Mouse (Mus musculus) liver, embryonic 11.5 days (tissue): Measurements from ENCODE around the gene Nid2. TPM values are rescaled to one million over a fixed set of nuclear protein-coding genes. Genes with fewer than 3 reads are reported as not detected.

Experiments
- ATAC-seq: fragments of 200-750 bp; cut with Nextera tagmentation; replicated peaks from 2 replicates; pipeline ENCODE4 v1.8.0; 2017; ENCODE audit warnings: moderate number of reproducible peaks, mild to moderate bottlenecking, moderate TSS enrichment, moderate library complexity; ENCODE audit not compliant: low FRiP score
- DNase-seq: peaks from one replicate; pipeline ENCODE4 v3.0.0-alpha.2; 2017; ENCODE audit warnings: low spot score
- H3K27ac ChIP-seq: fragments of 300-500 bp; sonication (generic); 2 replicates; pipeline ENCODE4 v1.5.1; 2014; ENCODE audit warnings: mild to moderate bottlenecking, low read depth, low read length, control low read depth
- H3K27me3 ChIP-seq: fragments of 300-500 bp; sonication (generic); replicated peaks from 2 replicates; pipeline ENCODE4 v1.6.1; 2014; ENCODE audit warnings: low read length, mixed read lengths; ENCODE audit not compliant: control insufficient read depth, insufficient read depth
- H3K36me3 ChIP-seq: fragments of 300-500 bp; sonication (generic); 2 replicates; pipeline ENCODE4 v1.6.1; 2014; ENCODE audit warnings: mild to moderate bottlenecking, low read length, moderate library complexity, mixed read lengths; ENCODE audit not compliant: control insufficient read depth, insufficient read depth
- H3K4me1 ChIP-seq: fragments of 300-500 bp; sonication (generic); replicated peaks from 2 replicates; pipeline ENCODE4 v1.6.1; 2014; ENCODE audit warnings: low read length, mixed read lengths; ENCODE audit not compliant: control insufficient read depth, insufficient read depth
- H3K4me2 ChIP-seq: fragments of 300-500 bp; sonication (generic); 2 replicates; pipeline ENCODE4 v1.6.1; 2014; ENCODE audit warnings: mild to moderate bottlenecking, control low read depth, moderate library complexity
- H3K4me3 ChIP-seq: fragments of 300-500 bp; sonication (generic); 2 replicates; pipeline ENCODE4 v1.5.1; 2014; ENCODE audit warnings: low read depth, low read length, control low read depth
- H3K9ac ChIP-seq: fragments of 300-500 bp; sonication (generic); 2 replicates; pipeline ENCODE4 v1.6.1; 2014; ENCODE audit warnings: low read depth, low read length, control low read depth
- H3K9me3 ChIP-seq: fragments of 300-500 bp; sonication (generic); 2 replicates; pipeline ENCODE4 v1.6.1; 2016; ENCODE audit warnings: low read length, inconsistent platforms, mixed read lengths; ENCODE audit not compliant: control insufficient read depth
- WGBS: fragments of 180-500 bp; shearing (Covaris S2); extraction: QIAGEN DNeasy Blood & Tissue Kit; methylation state at CpG from one replicate; pipeline ENCODE4 v1.1.7; 2014; 5-methylcytosine and 5-hydroxymethylcytosine counted together
- polyA plus RNA-seq: library from polyadenylated mRNA; unstranded; fragments of >200 nt; fragmentation: Nextera tagmentation; extraction: Ambion mirVana; gene quantifications from 2 replicates; pipeline ENCODE4 v1.2.1, GENCODE M21; 2014

Nid2 gene
- polyA plus RNA-seq, 1 experiment from 2014 or later, result 44.1 TPM

- WGBS, result 73% methylated on average over 13 of the region's 13 CpGs
- H3K36me3 ChIP-seq, result no peaks in the 10 kb centered on the region; the same call in 1 of the 2 replicates
Observed at GRCm38 (mm10) chr14:19777945-19778344, 26.9 kb downstream of the Nid2 start.

DNA sequence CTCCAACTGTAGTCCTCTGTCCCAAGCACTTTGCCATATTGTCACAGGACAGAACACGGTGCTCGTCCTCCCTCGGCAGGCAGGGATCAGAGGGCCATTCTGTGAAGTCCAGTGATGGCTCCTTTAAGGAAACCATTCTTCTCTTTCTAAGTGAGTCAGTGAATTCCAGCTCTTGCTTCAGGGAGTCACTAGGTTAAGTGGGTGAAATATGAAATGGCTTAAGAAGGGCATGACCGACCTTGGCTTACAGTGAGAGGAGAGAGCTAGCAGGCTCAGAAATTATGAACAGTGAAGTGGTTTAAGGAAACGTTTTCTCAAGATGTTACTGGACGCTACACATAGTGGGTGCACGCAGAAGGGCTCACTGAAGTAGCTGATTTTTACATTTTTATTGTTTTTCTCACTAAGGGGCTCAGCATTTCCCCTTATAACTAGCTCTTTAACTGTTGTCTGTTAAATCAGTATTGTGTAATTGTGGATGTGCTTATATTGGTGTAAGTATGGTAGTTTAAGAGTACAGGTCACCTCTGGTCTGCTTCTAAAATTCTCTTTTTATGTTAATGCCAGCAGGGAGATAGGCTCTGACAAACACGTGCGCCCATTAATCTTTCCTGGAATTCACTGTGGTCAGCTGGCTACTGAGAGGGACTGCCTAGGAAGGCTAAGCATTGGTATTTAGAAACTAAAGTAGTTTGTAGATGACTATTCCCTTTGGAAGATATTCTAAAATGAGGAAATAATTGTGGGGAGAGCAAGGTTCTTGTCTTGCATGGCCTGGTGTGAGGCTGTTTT, 34.9 kb downstream of the Nid2 start:
- H3K27ac ChIP-seq, result no peak overlapping the region
- no peak overlapping the region for H3K4me2 ChIP-seq
- H3K4me1 ChIP-seq, result no peaks in the 10 kb centered on the region
- WGBS, result 72% methylated on average over 9 of the region's 9 CpGs
- no peak for ATAC-seq
- no peaks in the 10 kb centered on the region for H3K9me3 ChIP-seq
- no peaks in the 10 kb centered on the region for H3K27me3 ChIP-seq
- no peak overlapping the region for H3K4me3 ChIP-seq
- H3K36me3 ChIP-seq, result no peaks in the 10 kb centered on the region
- H3K9ac ChIP-seq, result no peak overlapping the region
- no peak for DNase-seq

More at GRCm38 (mm10) chr14:19777945-19778344, 26.9 kb downstream of the Nid2 start:
- H3K9me3 ChIP-seq, result no peaks in the 10 kb centered on the region; the same call in 1 of the 2 replicates
- no peak for DNase-seq
- H3K27ac ChIP-seq, result no peak overlapping the region
- H3K9ac ChIP-seq, result no peak overlapping the region
- no peak for ATAC-seq
- H3K4me3 ChIP-seq, result no peak overlapping the region
- H3K4me2 ChIP-seq, result no peak overlapping the region
- H3K4me1 ChIP-seq, result peaks cover 7% of the 10 kb centered on the region; the same call in 1 of the 2 replicates
- no peaks in the 10 kb centered on the region for H3K27me3 ChIP-seq

GRCm38 (mm10) chr14:19788443-19788842, 37.4 kb downstream of the Nid2 start:
- Histone ChIP-seq H3K9me3 (no peaks in the 10 kb centered on the region), H3K4me2 (no peak overlapping the region), H3K27me3 (no peaks in the 10 kb centered on the region), H3K4me1 (no peaks in the 10 kb centered on the region), H3K27ac (no peak overlapping the region), H3K9ac (no peak overlapping the region), H3K36me3 (no peaks in the 10 kb centered on the region), H3K4me3 (no peak overlapping the region)
- ATAC-seq (no peak), DNase-seq (no peak)
- WGBS, result 71% methylated on average over 1 of the region's 1 CpGs

GRCm38 (mm10) chr14:19794881-19795280, 43.8 kb downstream of the Nid2 start:
- ATAC-seq, result no peak
- 51% methylated on average over 4 of the region's 4 CpGs for WGBS
- H3K4me1 ChIP-seq, result peaks cover 19% of the 10 kb centered on the region
- no peak overlapping the region for H3K4me2 ChIP-seq
- no peak overlapping the region for H3K27ac ChIP-seq
- no peaks in the 10 kb centered on the region for H3K9me3 ChIP-seq
- no peak overlapping the region for H3K4me3 ChIP-seq
- no peak overlapping the region for H3K9ac ChIP-seq
- no peaks in the 10 kb centered on the region for H3K27me3 ChIP-seq
- H3K36me3 ChIP-seq, result no peaks in the 10 kb centered on the region
- no peak for DNase-seq

- DNase-seq (no peak), ATAC-seq (peak; percentile 74)
- Histone ChIP-seq H3K9ac (no peak overlapping the region), H3K36me3 (no peaks in the 10 kb centered on the region), H3K27me3 (no peaks in the 10 kb centered on the region), H3K27ac (peak overlapping the region; percentile 3; the same call in 1 of the 2 replicates), H3K9me3 (no peaks in the 10 kb centered on the region), H3K4me2 (peak overlapping the region; percentile 35), H3K4me1 (peaks cover 19% of the 10 kb centered on the region), H3K4me3 (no peak overlapping the region)
- WGBS, result 50% methylated on average over 18 of the region's 18 CpGs
Observed at GRCm38 (mm10) chr14:19796541-19797304, 45.7 kb downstream of the Nid2 start.

- no peak for ATAC-seq
- no peak for DNase-seq
- H3K4me2 ChIP-seq, result no peak overlapping the region
- peaks cover 19% of the 10 kb centered on the region for H3K4me1 ChIP-seq
- H3K9me3 ChIP-seq, result no peaks in the 10 kb centered on the region
- no peak overlapping the region for H3K9ac ChIP-seq
- H3K27me3 ChIP-seq, result no peaks in the 10 kb centered on the region
- no peak overlapping the region for H3K27ac ChIP-seq
- no peak overlapping the region for H3K4me3 ChIP-seq
- H3K36me3 ChIP-seq, result peaks cover 6% of the 10 kb centered on the region; the same call in 1 of the 2 replicates
- WGBS, result 53% methylated on average over 2 of the region's 2 CpGs
Observed at GRCm38 (mm10) chr14:19800485-19800884, 49.4 kb downstream of the Nid2 start.

DNA sequence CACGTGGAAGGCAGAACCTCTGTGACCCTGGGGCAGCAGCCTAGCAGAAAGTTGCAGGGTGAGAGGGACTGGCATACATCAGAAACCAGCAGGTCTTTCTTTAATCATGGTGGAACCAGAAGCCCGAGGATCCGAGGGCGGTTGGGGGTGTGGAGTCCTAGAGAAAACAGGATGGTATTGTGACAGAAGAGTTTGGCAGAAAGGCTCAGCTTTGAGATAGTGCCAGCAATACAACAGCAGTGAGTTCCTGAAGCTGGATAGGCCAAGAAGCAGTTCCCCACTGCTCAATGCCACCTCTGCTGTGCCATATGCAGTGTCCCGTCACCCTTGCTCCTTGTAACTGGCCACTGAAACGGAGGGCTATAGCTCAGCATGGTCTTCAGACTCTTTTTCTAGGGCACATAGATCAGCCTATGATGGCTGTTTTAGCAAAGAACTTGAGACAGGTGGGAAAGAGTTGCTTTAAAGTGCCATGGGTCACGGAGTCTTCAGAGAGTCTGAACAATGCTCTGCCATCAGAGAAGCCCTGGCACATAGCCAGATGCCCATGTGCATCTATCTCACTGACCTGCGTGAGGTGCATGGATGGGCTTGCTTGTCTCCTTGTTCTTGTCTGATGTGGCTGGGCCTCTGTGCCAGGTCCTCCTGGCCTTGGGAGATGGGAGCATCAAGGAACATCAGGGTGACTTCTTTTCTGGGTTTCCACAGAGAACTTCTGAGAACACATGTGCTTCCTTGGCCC, 50.6 kb downstream of the Nid2 start:
- 82% methylated on average over 8 of the region's 8 CpGs for WGBS
- H3K9ac ChIP-seq, result no peak overlapping the region
- H3K4me2 ChIP-seq, result no peak overlapping the region
- peaks cover 10% of the 10 kb centered on the region for H3K4me1 ChIP-seq
- DNase-seq (no peak), ATAC-seq (no peak)
- peaks cover 6% of the 10 kb centered on the region; the same call in 1 of the 2 replicates for H3K36me3 ChIP-seq
- H3K27ac ChIP-seq, result no peak overlapping the region
- H3K4me3 ChIP-seq, result no peak overlapping the region
- no peaks in the 10 kb centered on the region for H3K9me3 ChIP-seq
- H3K27me3 ChIP-seq, result no peaks in the 10 kb centered on the region

GRCm38 (mm10) chr14:19803222-19803621, 52.2 kb downstream of the Nid2 start:
- H3K27ac ChIP-seq, result no peak overlapping the region
- peaks cover 4% of the 10 kb centered on the region; the same call in 1 of the 2 replicates for H3K4me1 ChIP-seq
- no peak overlapping the region for H3K9ac ChIP-seq
- H3K9me3 ChIP-seq, result no peaks in the 10 kb centered on the region
- ATAC-seq (no peak), DNase-seq (no peak)
- H3K27me3 ChIP-seq, result no peaks in the 10 kb centered on the region
- WGBS, result 38% methylated on average over 4 of the region's 4 CpGs
- peaks cover 8% of the 10 kb centered on the region; the same call in 1 of the 2 replicates for H3K36me3 ChIP-seq
- H3K4me2 ChIP-seq, result no peak overlapping the region
- H3K4me3 ChIP-seq, result no peak overlapping the region
